Mouse (Mus musculus) intestine, postnatal 0 days (tissue): Measurements from ENCODE around the gene Cluh. TPM values are rescaled to one million over a fixed set of nuclear protein-coding genes. Genes with fewer than 3 reads are reported as not detected.

Experiments
- ATAC-seq: fragments of 200-750 bp; cut with Nextera tagmentation; 2 replicates; pipeline ENCODE4 v1.8.0; 2017; ENCODE audit warnings: mild to moderate bottlenecking, moderate TSS enrichment, moderate library complexity
- H3K27ac ChIP-seq: fragments of 300-500 bp; sonication (generic); 2 replicates; pipeline ENCODE4 v1.5.1; 2014; ENCODE audit warnings: mild to moderate bottlenecking, low read depth, low read length, moderate library complexity
- H3K27me3 ChIP-seq: fragments of 300-500 bp; sonication (generic); replicated peaks from 2 replicates; pipeline ENCODE4 v1.6.1; 2014; ENCODE audit warnings: low read length, mixed read lengths; ENCODE audit not compliant: control insufficient read depth, insufficient read depth
- H3K36me3 ChIP-seq: fragments of 300-500 bp; sonication (generic); 2 replicates; pipeline ENCODE4 v1.6.1; 2014; ENCODE audit warnings: mild to moderate bottlenecking, moderate library complexity; ENCODE audit not compliant: control insufficient read depth, insufficient read depth
- H3K4me1 ChIP-seq: fragments of 300-500 bp; sonication (generic); replicated peaks from 2 replicates; pipeline ENCODE4 v1.6.1; 2014; ENCODE audit warnings: antibody characterized with exemption, low read length, mixed read lengths; ENCODE audit not compliant: control insufficient read depth, insufficient read depth
- H3K4me2 ChIP-seq: fragments of 300-500 bp; sonication (generic); replicated peaks from 2 replicates; pipeline ENCODE4 v1.6.1; 2014; ENCODE audit warnings: low read depth, mild to moderate bottlenecking, moderate library complexity
- H3K4me3 ChIP-seq: fragments of 300-500 bp; sonication (generic); 2 replicates; pipeline ENCODE4 v1.5.1; 2014; ENCODE audit warnings: low read depth, low read length
- H3K9ac ChIP-seq: fragments of 300-500 bp; sonication (generic); 2 replicates; pipeline ENCODE4 v1.6.1; 2014; ENCODE audit warnings: mild to moderate bottlenecking, low read depth, low read length
- H3K9me3 ChIP-seq: fragments of 300-500 bp; sonication (generic); 2 replicates; pipeline ENCODE4 v1.6.1; 2016; ENCODE audit warnings: mixed run types; ENCODE audit not compliant: control insufficient read depth
- CTCF ChIP-seq: sonication (generic); IDR thresholded peaks from 2 replicates; pipeline ENCODE4 v1.5.1; 2016; ENCODE audit warnings: low read depth, mild to moderate bottlenecking, control low read depth, antibody characterized with exemption, moderate library complexity
- WGBS: fragments of 180-500 bp; shearing (Covaris S2); extraction: QIAGEN DNeasy Blood & Tissue Kit; methylation state at CpG from one replicate; pipeline ENCODE4 v1.1.7; 2014; 5-methylcytosine and 5-hydroxymethylcytosine counted together
- polyA plus RNA-seq: library from polyadenylated mRNA; unstranded; fragments of >200 nt; fragmentation: Nextera tagmentation; extraction: Ambion mirVana; gene quantifications from 2 replicates; pipeline ENCODE4 v1.2.1, GENCODE M21; 2015

Gene Cluh
- polyA plus RNA-seq, 1 experiment from 2014 or later: 21.4 TPM

DNA sequence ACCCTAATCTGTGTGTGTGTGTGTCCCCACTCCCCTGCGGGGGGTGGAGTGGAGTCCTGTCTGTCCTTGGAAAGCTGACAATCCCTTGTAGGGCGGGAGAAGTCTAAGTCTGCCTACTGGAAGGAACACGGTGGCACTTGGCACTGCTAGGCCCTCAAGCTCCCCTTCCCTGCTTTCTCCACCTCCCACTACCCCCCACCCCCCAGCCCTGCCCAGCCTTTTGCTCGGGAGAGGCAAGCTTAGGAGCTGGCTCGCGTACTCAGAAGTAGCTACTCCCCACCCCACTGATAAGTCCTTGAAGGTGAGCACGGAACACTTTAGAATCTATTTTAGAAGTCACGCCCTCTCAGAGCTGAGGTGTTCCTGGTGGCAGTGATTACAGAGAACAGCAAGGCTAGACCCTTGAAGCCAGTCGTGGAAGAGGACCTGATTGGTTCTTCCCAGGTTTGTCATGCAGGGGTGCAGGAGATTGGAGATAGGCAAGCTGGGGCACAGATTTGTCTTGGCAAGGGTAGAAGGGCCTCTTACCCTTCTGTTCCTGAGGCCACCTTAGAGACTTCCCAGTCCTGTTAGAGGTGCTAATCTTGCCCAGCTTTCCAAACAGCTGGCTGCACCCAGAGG lies 10.4 kb upstream of the Cluh start:
- Histone ChIP-seq H3K9ac (0 out of 2 replicates have a peak overlapping the region, but pooled peaks have one; percentile 65), H3K27me3 (no peaks in the 10 kb centered on the region), H3K9me3 (no peaks in the 10 kb centered on the region), H3K4me2 (peak overlapping the region; percentile 95), H3K36me3 (no peaks in the 10 kb centered on the region), H3K4me3 (peak overlapping the region; percentile 81), H3K4me1 (0 out of 2 replicates have a peak, but pooled peaks cover 4% of the 10 kb centered on the region), H3K27ac (peak overlapping the region; percentile 90)
- ATAC-seq: peak; percentile 44
- no peak for TF ChIP-seq CTCF
- 4% methylated on average over 9 of the region's 9 CpGs for WGBS

GRCm38 (mm10) chr11:74639628-74640027 lies 9.7 kb upstream of the Cluh start:
- H3K27ac ChIP-seq: no peak overlapping the region; the same call in 1 of the 2 replicates
- 0 out of 2 replicates have a peak, but pooled peaks cover 4% of the 10 kb centered on the region for H3K4me1 ChIP-seq
- H3K27me3 ChIP-seq: no peaks in the 10 kb centered on the region
- no peak overlapping the region for H3K9ac ChIP-seq
- no peak for ATAC-seq
- H3K4me2 ChIP-seq: no peak overlapping the region
- TF ChIP-seq CTCF: no peak
- H3K9me3 ChIP-seq: no peaks in the 10 kb centered on the region
- 62% methylated on average over 1 of the region's 1 CpGs for WGBS
- no peaks in the 10 kb centered on the region for H3K36me3 ChIP-seq
- H3K4me3 ChIP-seq: no peak overlapping the region

- H3K27me3 ChIP-seq: no peaks in the 10 kb centered on the region
- H3K27ac ChIP-seq: peak overlapping the region; percentile 96
- TF ChIP-seq CTCF: no peak
- no peaks in the 10 kb centered on the region for H3K9me3 ChIP-seq
- no peak overlapping the region for H3K9ac ChIP-seq
- no peak overlapping the region for H3K4me3 ChIP-seq
- WGBS: 53% methylated on average over 1 of the region's 1 CpGs
- H3K36me3 ChIP-seq: no peaks in the 10 kb centered on the region
- H3K4me2 ChIP-seq: no peak overlapping the region
- 0 out of 2 replicates have a peak, but pooled peaks cover 9% of the 10 kb centered on the region for H3K4me1 ChIP-seq
- no peak for ATAC-seq
These were observed 1.3 kb upstream of the Cluh start for GRCm38 (mm10) chr11:74647966-74648365.

DNA sequence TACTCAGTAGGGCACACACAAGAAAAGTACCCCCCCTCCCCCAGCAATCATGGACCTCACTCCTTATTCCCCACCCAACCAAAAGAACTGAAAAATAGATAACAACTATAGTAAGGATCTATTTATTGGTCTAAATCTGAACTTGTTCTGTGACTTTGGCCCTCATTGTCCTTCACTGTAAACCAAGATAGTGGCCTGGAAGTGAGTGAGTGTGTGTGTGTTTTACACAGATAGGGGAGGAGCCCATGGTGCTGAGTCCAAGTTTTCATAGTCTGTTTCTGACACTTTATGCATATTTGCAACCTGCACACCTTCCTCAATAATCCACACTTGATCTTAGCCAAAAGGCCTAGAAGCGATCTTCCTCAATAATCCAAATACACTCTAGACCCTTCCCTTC lies 619 bp upstream of the Cluh start:
- H3K4me1 ChIP-seq: 0 out of 2 replicates have a peak, but pooled peaks cover 11% of the 10 kb centered on the region
- 0% methylated on average over 1 of the region's 1 CpGs for whole genome bisulfite sequencing
- H3K9me3 ChIP-seq: no peaks in the 10 kb centered on the region
- ATAC-seq: peak; percentile 52
- TF ChIP-seq CTCF: no peak
- no peaks in the 10 kb centered on the region for H3K27me3 ChIP-seq
- H3K9ac ChIP-seq: peak overlapping the region; percentile 95
- peaks cover 5% of the 10 kb centered on the region; the same call in 1 of the 2 replicates for H3K36me3 ChIP-seq
- H3K4me2 ChIP-seq: peak overlapping the region; percentile 82
- peak overlapping the region; percentile 99 for H3K4me3 ChIP-seq
- H3K27ac ChIP-seq: peak overlapping the region; percentile 96

GRCm38 (mm10) chr11:74649647-74650551 lies 604 bp downstream of the Cluh start:
- whole genome bisulfite sequencing: under 1% methylated on average over 52 of the region's 53 CpGs
- H3K27me3 ChIP-seq: no peaks in the 10 kb centered on the region
- H3K27ac ChIP-seq: peak overlapping the region; percentile 96
- TF ChIP-seq CTCF: no peak
- 0 out of 2 replicates have a peak, but pooled peaks cover 11% of the 10 kb centered on the region for H3K4me1 ChIP-seq
- peak overlapping the region; percentile 95 for H3K9ac ChIP-seq
- peak overlapping the region; percentile 99 for H3K4me3 ChIP-seq
- H3K9me3 ChIP-seq: no peaks in the 10 kb centered on the region
- peaks cover 10% of the 10 kb centered on the region; the same call in 1 of the 2 replicates for H3K36me3 ChIP-seq
- peak overlapping the region; percentile 82 for H3K4me2 ChIP-seq
- ATAC-seq: peak; percentile 72

- H3K9me3 ChIP-seq: no peaks in the 10 kb centered on the region
- peak overlapping the region; percentile 96 for H3K27ac ChIP-seq
- H3K4me1 ChIP-seq: 0 out of 2 replicates have a peak, but pooled peaks cover 11% of the 10 kb centered on the region
- peaks cover 11% of the 10 kb centered on the region; the same call in 1 of the 2 replicates for H3K36me3 ChIP-seq
- no peak for ATAC-seq
- peak overlapping the region; percentile 82 for H3K4me2 ChIP-seq
- H3K4me3 ChIP-seq: peak overlapping the region; percentile 99
- TF ChIP-seq CTCF: no peak
- H3K27me3 ChIP-seq: no peaks in the 10 kb centered on the region
- H3K9ac ChIP-seq: peak overlapping the region; percentile 95; the same call in 1 of the 2 replicates
- WGBS: 26% methylated on average over 4 of the region's 4 CpGs
These were observed 1.3 kb downstream of the Cluh start for GRCm38 (mm10) chr11:74650576-74651100.
